Mouse (Mus musculus) mouse trophoblast stem cell (cell line): ENCODE data around the gene Zfp1.

Experiments
- in situ Hi-C, 2 experiments: fragments of 300-500 bp; cut with MseI, MboI; formaldehyde crosslinking; loops; 2 replicates in 1 of 2; 3 replicates in 1 of 2; pipeline ENCODE4 v1.15.1; 2025

The Zfp1 gene

GRCm38 (mm10) chr8:111643264-111644141 lies at the start of gene Zfp1:
Gene Zfp1, plus strand, starts transcription at chr8:111643401.
- in situ Hi-C loops = no loop called here

GRCm38 (mm10) chr8:111594044-111594840 lies 49.0 kb upstream of the Zfp1 start:
- in situ Hi-C loops = no loop called here

GRCm38 (mm10) chr8:111594951-111595350 lies 48.2 kb upstream of the Zfp1 start:
- in situ Hi-C loops = no loop called here

- in situ Hi-C loops = no loop called here
These were observed 47.3 kb upstream of the Zfp1 start for GRCm38 (mm10) chr8:111595712-111596484.

GRCm38 (mm10) chr8:111596485-111596821 lies 46.7 kb upstream of the Zfp1 start:
- in situ Hi-C loops = no loop called here

GRCm38 (mm10) chr8:111597310-111597709 lies 45.9 kb upstream of the Zfp1 start:
- in situ Hi-C loops = no loop called here

GRCm38 (mm10) chr8:111599707-111600444 lies 43.3 kb upstream of the Zfp1 start:
- in situ Hi-C loops = no loop called here

- in situ Hi-C loops = no loop called here
These were observed 41.2 kb upstream of the Zfp1 start for GRCm38 (mm10) chr8:111602050-111602449.

GRCm38 (mm10) chr8:111604986-111605385 lies 38.2 kb upstream of the Zfp1 start:
- in situ Hi-C loops = no loop called here

GRCm38 (mm10) chr8:111606961-111607360 lies 36.2 kb upstream of the Zfp1 start:
- in situ Hi-C loops = no loop called here

- in situ Hi-C loops = no loop called here
These were observed 35.8 kb upstream of the Zfp1 start for GRCm38 (mm10) chr8:111607414-111607813.

GRCm38 (mm10) chr8:111613181-111613580 lies 30.0 kb upstream of the Zfp1 start:
- in situ Hi-C loops = no loop called here

GRCm38 (mm10) chr8:111614786-111615701 lies 28.2 kb upstream of the Zfp1 start:
- in situ Hi-C loops = no loop called here

- in situ Hi-C loops = no loop called here
These were observed 25.4 kb upstream of the Zfp1 start for GRCm38 (mm10) chr8:111617812-111618211.

GRCm38 (mm10) chr8:111618273-111618672 lies 24.9 kb upstream of the Zfp1 start:
- in situ Hi-C loops = no loop called here

GRCm38 (mm10) chr8:111619936-111620335 lies 23.3 kb upstream of the Zfp1 start:
- in situ Hi-C loops = loop anchor here in 1 of 2 experiments (5.0 kb wide), 1 partner anchor 88 kb away; no protein-coding TSS in a partner anchor

- in situ Hi-C loops = loop anchor here in 1 of 2 experiments (5.0 kb wide), 1 partner anchor 90 kb away; no protein-coding TSS in a partner anchor
These were observed 21.1 kb upstream of the Zfp1 start for GRCm38 (mm10) chr8:111622104-111622503.

GRCm38 (mm10) chr8:111622553-111622952 lies 20.6 kb upstream of the Zfp1 start:
- in situ Hi-C loops = loop anchor here in 1 of 2 experiments (5.0 kb wide), 1 partner anchor 90 kb away; no protein-coding TSS in a partner anchor

- in situ Hi-C loops = loop anchor here in 1 of 2 experiments (5.0 kb wide), 1 partner anchor 92 kb away; no protein-coding TSS in a partner anchor
These were observed 18.9 kb upstream of the Zfp1 start for GRCm38 (mm10) chr8:111624081-111624852.
